Mouse (Mus musculus): ENCODE results near the gene Senp7.
"Not testable (repeated sequence)": the region's sequence is repeated elsewhere in the genome, so short reads cannot be mapped to it uniquely, and the experiment has no call there.

Senp7 gene

GRCm38 (mm10) chr16:56048038-56048437 lies at the start of gene Senp7:
Gene Senp7, plus strand, starts transcription at chr16:56048338.
- DNase-seq (ENCODE audit: low read depth): not testable (repeated sequence)

- no peak for DNase-seq (ENCODE audit: low read depth)
Measured at GRCm38 (mm10) chr16:56006798-56007197, 41.3 kb upstream of the Senp7 start.

- no peak for DNase-seq (ENCODE audit: low read depth)
Measured at GRCm38 (mm10) chr16:56008862-56009261, 39.3 kb upstream of the Senp7 start.

GRCm38 (mm10) chr16:56012789-56013743 lies 35.1 kb upstream of the Senp7 start:
- no peak for DNase-seq (ENCODE audit: low read depth)

GRCm38 (mm10) chr16:56014076-56014475 lies 34.1 kb upstream of the Senp7 start:
- no peak for DNase-seq (ENCODE audit: low read depth)

GRCm38 (mm10) chr16:56019660-56020059 lies 28.5 kb upstream of the Senp7 start:
- DNase-seq (ENCODE audit: low read depth): no peak

- no peak for DNase-seq (ENCODE audit: low read depth)
Measured at GRCm38 (mm10) chr16:56027854-56028629, 20.1 kb upstream of the Senp7 start.

- DNase-seq (ENCODE audit: low read depth): no peak
Measured at GRCm38 (mm10) chr16:56028722-56029551, 19.2 kb upstream of the Senp7 start.

GRCm38 (mm10) chr16:56029661-56030082 lies 18.5 kb upstream of the Senp7 start, which contains the start of gene Pcnp:
Gene Pcnp, minus strand, starts transcription at chr16:56029739.
- DNase-seq (ENCODE audit: low read depth): peak; percentile 97

GRCm38 (mm10) chr16:56034566-56034965 lies 13.6 kb upstream of the Senp7 start:
- no peak for DNase-seq (ENCODE audit: low read depth)

- DNase-seq (ENCODE audit: low read depth): no peak
Measured at GRCm38 (mm10) chr16:56036501-56036900, 11.6 kb upstream of the Senp7 start.

GRCm38 (mm10) chr16:56037138-56038010 lies 10.8 kb upstream of the Senp7 start, which contains the start of gene Trmt10c:
Gene Trmt10c, minus strand, starts transcription at chr16:56037819.
- peak; percentile 87 for DNase-seq (ENCODE audit: low read depth)

- no peak for DNase-seq (ENCODE audit: low read depth)
Measured at GRCm38 (mm10) chr16:56038090-56038489, 10.0 kb upstream of the Senp7 start.

- DNase-seq (ENCODE audit: low read depth): no peak
Measured at GRCm38 (mm10) chr16:56055911-56056310, 7.8 kb downstream of the Senp7 start.

- DNase-seq (ENCODE audit: low read depth): no peak
Measured at GRCm38 (mm10) chr16:56056944-56057590, 8.9 kb downstream of the Senp7 start.

- DNase-seq (ENCODE audit: low read depth): no peak
Measured at GRCm38 (mm10) chr16:56058151-56058550, 10.0 kb downstream of the Senp7 start.

GRCm38 (mm10) chr16:56061995-56062594 lies 14.0 kb downstream of the Senp7 start:
- DNase-seq (ENCODE audit: low read depth): no peak

- no peak for DNase-seq (ENCODE audit: low read depth)
Measured at GRCm38 (mm10) chr16:56062981-56063380, 14.8 kb downstream of the Senp7 start.

- peak; percentile 58 for DNase-seq (ENCODE audit: low read depth)
Measured at GRCm38 (mm10) chr16:56064334-56064990, 16.3 kb downstream of the Senp7 start.

Measured in c-Kit-positive CD71-negative TER-119-negative erythroid progenitor cells, embryonic 14.5 days (primary cell).